Mouse (Mus musculus): ENCODE results near the gene Ablim1.
A peak's percentile ranks its signal among the peaks of the same experiment; 100 is the strongest.

Gene Ablim1

DNA sequence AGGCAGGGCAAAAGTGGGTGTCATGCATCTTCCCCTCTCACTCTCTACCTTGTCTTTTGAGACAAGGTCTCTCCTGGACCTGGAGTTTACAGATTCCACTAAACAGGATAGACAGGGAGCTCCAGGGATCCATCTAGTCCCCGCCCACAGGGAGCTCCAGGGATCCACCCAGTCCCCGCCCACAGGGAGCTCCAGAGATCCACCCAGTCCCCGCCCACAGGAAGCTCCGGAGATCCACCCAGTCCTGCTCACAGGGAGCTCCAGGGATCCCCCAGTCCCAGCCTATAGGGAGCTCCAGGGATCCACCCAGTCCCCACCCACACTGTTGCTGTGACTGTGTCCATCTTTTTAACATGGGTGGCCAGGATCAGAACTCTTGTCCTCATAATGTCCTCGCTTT is 16.7 kb downstream of the Ablim1 start:
- DNase-seq = peak in 1 of 2 experiments; percentile 31

DNA sequence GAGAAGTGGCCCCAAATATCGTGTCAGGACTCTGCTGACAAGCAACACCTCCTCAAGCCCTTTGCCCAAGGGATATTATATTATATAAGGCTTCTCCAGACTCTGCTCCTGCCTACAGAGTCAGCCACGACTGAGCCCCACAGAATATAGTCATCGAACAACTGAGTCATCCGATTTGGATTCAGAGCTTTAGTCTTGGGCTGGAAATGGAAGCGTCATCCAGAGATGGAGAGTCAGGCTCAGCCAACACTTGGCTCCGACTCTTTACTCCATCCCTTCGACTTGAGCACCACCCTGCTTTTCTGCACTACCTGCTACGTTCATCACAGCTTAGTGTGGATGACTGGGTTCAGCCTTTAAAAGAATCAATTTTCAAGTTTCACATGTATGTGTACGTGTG is 17.3 kb downstream of the Ablim1 start:
- DNase-seq = no peak

DNA sequence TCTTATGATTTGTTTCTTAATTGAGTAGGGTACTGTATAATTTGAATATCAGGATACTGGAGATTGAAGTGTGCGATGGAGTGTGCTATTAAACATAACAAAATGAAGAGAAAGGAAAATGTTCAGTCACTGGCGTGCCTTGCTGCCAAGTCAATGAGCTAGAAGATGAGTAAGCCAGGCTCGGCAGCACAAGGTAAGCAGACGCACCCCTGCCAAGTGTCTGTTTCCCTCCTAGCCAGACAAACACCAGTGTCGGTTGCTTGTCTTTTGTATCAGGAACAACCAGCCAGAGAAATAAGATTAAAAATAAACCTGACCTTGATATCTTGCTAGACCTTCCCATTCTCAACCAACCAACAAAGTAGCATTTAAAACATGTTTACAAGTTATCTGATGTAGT is 18.2 kb downstream of the Ablim1 start:
- DNase-seq = no peak

- no peak for DNase-seq
Observed at GRCm38 (mm10) chr19:57295521-57295920, 19.2 kb downstream of the Ablim1 start.

GRCm38 (mm10) chr19:57294356-57294755 is 20.4 kb downstream of the Ablim1 start:
- DNase-seq = no peak

DNA sequence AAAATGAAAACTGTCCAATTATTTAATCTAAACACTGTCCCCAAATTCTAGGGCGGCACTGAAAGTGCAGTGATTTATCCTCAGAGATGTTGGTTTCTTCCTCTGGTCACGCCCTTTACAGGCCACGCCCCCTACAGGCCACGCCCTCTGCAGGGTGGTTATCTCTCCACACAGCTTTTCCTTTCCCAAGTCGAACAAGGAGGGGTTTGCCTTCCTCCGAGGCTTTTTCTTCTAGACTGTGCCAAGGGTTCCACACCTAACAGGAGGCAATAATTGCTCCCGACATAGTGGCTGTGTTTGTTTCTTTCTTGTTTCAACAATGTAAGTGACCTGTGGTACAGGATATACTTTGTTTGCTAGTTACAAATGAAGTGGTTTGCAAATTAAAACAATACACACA is 21.0 kb downstream of the Ablim1 start:
- DNase-seq = peak; percentile 83 to 89

DNA sequence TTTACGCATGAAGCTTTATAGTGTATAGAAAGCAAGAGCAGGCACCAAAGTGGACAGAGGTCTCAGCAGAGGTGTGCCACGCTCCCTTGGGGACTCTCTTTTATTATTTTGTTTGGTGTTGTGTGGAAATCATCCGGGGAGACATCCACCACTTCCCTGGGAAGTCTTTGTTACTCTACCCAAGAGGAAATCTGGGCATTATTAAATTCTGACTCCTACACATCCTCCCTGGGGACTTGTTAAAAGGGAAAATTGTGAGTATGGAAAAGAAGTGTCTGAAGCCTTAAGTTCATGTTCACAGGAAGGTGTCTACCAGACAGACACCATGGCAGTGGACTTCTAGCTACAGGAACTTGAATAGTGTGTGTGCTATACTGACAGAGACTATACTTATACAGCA is 31.4 kb downstream of the Ablim1 start:
- no peak for DNase-seq

- no peak for DNase-seq
Observed at GRCm38 (mm10) chr19:57282642-57283041, 32.1 kb downstream of the Ablim1 start.

DNA sequence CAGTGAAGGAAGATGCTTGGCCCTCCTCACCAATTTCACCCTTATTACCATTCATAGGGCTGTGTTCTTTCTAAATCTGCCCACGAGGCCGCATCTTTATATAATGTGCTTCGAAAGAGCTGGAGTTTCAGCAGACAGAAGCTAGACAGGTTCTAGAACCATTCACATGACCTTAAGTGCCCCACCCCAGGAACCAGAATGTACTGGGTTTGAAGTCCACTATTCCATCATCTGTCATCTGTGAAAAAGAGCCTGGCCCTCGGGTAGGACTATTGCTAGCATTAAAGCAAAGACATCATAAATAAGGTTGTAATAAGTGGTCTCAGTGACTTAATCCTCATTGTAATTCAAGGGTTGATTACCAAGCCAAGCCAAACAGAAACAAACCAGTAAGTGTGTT is 35.1 kb downstream of the Ablim1 start:
- DNase-seq = no peak

DNA sequence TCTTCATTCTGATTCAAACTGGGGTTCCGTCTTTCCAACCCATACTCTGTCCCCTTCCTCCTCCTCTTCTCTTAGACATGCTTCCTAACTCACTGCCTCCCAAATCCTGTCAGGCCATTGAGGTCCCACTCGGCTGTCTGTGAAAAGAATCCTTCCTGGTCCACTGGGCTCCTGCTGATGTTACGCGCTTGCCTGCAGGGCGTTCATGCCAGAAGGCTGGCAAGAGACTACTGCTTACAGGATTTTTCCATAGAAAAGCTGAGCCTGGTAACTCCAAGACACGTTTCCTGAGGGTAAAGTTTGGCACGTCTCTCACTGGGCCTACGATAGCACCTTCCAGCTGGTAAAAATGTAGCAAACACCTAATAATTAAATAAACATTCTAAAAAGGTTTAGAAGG is 36.5 kb downstream of the Ablim1 start:
- no peak for DNase-seq

DNA sequence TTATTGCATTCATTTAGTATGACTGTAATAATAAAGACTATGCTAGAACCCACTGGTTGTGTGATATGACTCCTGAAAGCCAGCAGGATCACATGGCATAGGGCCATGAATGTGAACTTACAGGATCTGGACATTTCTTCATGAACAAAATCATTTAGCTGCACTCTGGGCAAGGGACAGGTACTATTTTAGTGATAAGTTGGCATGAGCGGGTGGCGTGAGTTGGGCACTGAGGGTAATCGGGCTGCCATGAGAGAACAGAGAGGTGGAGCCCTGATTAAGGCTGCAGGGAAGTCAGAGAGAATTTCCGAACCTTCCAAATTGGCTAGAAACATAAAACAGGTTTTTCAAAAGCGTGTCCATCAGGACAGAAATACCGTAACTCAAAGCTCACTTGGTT is 37.7 kb downstream of the Ablim1 start:
- DNase-seq = no peak

DNA sequence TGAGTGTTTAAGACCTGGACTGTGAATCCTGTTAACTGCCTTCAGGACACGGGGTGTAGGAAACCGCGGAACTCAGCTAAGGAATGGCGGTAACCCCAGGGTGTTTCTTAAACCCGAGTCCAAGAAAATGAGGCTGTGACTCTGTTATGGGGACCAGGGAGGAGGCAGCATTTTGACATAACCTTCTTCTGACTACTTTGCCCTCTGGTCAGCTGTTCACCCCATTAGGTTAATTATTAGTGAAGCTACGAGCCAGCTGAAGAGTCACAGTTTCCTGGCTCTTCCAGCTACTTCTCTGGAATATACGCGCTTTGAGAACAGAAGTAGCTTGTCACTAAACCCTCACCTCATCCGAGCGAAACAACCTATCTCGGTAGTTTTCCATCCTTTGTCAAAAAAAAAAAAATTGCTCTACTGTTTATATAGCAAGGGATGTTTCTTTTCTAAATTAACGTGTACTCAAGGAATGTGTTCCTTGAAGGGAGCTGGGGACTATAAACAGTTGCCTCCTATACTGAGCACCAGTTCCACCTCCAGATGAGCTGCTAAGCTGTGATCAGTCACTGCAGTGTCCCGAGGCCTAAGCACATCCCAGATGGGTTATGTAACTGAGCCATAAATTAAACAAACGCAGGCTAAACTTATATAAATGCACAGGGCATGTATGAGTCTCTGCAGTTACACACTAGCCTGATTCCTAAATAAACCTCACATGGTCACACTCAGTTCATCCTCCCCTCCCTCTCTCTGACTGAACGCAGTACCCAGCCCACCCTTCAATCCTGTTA is 39.4 kb downstream of the Ablim1 start:
- peak in 1 of 2 experiments; percentile 39 for DNase-seq

DNA sequence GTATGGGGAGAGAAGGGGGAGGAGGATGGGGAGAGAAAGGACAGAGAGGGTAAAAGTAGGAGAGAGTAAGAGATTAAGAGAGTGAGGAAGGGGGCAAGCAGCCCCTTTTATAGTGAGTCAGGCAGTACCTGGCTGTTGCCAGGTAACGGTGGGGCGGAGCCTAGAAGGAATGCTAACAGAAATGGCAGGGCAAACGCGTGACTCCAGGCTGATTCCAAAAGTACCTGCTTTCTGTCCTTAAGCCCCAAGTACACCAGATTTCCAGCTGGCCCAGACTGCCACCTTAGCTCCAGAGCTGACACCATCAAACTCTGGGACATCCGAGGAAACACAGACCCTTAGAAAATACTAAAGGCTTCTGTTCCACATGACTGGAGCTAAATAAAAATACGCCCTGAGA is 40.0 kb downstream of the Ablim1 start:
- peak; percentile 86 to 88 for DNase-seq

GRCm38 (mm10) chr19:57274286-57274685 is 40.4 kb downstream of the Ablim1 start:
- no peak for DNase-seq

GRCm38 (mm10) chr19:57272824-57273613 is 41.7 kb downstream of the Ablim1 start:
- peak; percentile 88 to 91 for DNase-seq

- DNase-seq = no peak
Observed at GRCm38 (mm10) chr19:57271757-57272156, 43.0 kb downstream of the Ablim1 start.

DNA sequence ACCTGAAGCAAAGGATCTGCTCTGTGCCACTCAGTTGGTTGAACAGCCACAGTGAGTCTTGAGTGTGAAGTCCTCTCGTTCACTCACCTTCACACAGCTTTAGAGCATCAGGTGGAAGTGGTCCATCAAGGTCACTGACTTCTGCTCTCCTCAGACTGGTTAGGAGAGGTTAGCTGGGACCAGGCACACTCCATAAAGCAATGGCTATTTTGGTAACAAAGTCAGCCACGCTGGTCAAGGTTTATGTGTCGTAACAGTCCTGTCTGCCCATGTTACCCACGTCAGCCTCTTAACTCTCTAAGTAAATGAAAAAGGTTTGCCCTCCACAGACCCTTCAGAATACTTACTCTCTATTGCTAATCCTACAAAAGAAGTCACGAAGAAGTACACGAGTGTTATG is 44.0 kb downstream of the Ablim1 start:
- DNase-seq = no peak

- no peak for DNase-seq
Observed at GRCm38 (mm10) chr19:57269791-57270190, 44.9 kb downstream of the Ablim1 start.

- DNase-seq = no peak
Observed at GRCm38 (mm10) chr19:57267531-57267930, 47.2 kb downstream of the Ablim1 start.

GRCm38 (mm10) chr19:57266374-57267085 is 48.2 kb downstream of the Ablim1 start:
- no peak for DNase-seq

- no peak for DNase-seq
Observed at GRCm38 (mm10) chr19:57264296-57264947, 50.3 kb downstream of the Ablim1 start.

- no peak for DNase-seq
Observed at GRCm38 (mm10) chr19:57257801-57258200, 56.9 kb downstream of the Ablim1 start.

DNA sequence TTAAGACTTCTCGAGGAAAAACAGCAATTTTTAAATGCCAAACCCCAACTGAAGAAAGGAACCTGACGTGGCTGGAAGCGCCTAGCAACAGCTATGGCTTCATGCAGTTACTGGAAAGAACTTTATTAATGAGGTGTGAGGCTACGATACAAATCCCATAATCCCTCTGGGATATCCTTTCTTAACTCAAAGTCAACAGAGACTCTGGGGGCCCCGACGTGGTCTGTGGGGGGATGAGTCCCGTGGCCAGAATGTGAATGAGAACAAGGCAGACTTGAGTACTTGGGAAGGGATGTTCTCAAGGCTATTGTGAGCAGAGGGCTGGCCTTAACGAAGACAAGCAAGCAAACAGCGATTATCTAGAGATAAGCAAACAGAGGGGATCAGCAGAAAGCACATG is 58.1 kb downstream of the Ablim1 start:
- DNase-seq = no peak
